Mouse (Mus musculus) c-Kit-positive CD71-negative TER-119-negative erythroid progenitor cells, embryonic 14.5 days (primary cell): ENCODE data around the gene Tle6.

Experiments
- DNase-seq: peaks from one replicate; pipeline ENCODE4 v3.0.0-alpha.2; 2013; ENCODE audit warnings: low read depth

Tle6 gene

GRCm38 (mm10) chr10:81592631-81593030 lies 8.2 kb downstream of the Tle6 start:
- DNase-seq = no peak

GRCm38 (mm10) chr10:81591846-81592245 lies 9.0 kb downstream of the Tle6 start:
- no peak for DNase-seq

DNA sequence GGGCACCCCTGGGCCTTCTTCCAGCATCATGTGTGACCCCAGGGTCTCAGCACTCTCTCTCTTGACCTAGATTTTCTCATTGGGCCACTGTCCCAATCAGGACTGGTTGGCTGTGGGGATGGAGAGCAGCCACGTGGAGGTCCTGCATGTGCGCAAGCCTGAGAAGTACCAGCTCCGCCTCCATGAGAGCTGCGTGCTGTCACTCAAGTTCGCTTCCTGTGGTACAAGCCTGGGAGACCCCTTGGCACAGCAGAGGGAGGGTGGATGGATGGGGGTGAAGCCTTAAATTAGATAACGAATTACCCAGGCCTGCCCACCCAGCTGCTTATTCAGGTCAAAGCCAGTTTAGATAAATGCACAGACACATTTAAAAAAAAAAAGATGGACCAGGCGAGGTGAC lies 12.1 kb downstream of the Tle6 start:
- DNase-seq = no peak

GRCm38 (mm10) chr10:81583347-81583746 lies 17.5 kb downstream of the Tle6 start:
- DNase-seq = no peak

- DNase-seq = no peak
These were observed 20.3 kb downstream of the Tle6 start for GRCm38 (mm10) chr10:81580441-81581070.

DNA sequence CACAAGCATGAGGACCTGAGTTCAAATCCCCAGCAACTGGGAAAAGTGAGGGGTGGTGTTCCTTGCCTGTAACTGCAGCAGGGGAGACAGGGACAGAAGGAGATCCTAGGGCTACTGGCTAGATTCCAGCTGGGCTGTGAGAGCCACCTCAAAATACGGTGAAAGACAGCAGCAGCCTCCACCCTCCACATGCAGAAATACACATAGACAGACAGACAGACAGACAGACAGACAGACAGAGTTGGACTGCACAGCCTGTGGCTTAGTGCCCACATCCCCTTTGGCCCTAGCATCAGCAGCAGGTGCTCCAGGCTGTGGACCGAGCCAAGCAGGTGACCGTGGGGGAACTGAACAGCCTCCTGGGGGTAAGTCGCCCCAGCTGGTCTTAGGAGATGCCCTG lies 20.9 kb downstream of the Tle6 start:
- DNase-seq = no peak

DNA sequence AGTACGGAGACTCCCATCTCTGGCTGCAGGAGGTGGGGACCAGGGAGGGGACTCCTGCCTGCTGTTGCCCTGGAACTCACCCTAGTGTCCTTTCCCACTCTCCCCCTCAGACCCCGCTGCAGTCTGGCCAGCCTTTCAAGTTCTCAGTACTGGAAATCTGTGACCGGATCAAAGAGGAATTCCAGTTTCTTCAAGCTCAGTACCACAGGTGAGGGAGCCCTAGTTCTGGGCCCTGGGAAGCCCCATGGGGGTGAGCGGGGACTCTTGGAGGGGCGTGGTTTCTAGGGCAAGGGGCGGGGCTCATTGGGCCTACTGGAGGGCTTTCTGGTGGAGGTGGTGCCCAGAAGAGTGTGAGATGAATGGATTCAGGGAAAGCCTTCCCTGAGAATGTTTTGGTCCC lies 25.2 kb downstream of the Tle6 start:
- no peak for DNase-seq

- no peak for DNase-seq
These were observed 25.7 kb downstream of the Tle6 start for GRCm38 (mm10) chr10:81575208-81575631.

- DNase-seq = no peak
These were observed 26.5 kb downstream of the Tle6 start, which contains the start of gene Tle2 for GRCm38 (mm10) chr10:81574081-81575056. Tle2 (plus strand) TSS chr10:81574561.

DNA sequence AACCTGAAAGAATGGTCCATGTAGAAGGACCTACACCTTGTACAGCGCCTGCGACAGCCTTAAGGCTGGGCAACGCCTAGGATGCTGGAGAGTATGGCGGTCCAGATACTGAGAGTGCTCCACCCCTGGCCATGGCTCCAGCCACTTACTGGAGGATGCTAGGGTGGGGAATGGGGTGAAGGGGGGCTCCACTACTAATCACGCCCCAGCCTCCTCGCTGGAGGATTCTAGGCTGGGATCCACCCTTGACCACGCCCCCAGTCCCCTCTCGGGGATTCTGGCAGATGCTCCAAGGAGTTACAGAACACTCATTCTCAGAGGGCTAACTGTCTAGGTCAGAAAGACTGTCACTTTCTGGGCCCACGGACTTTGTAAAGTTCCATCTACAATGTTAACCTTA lies 27.9 kb downstream of the Tle6 start:
- DNase-seq = no peak

- DNase-seq = no peak
These were observed 28.7 kb downstream of the Tle6 start for GRCm38 (mm10) chr10:81572133-81572671.

DNA sequence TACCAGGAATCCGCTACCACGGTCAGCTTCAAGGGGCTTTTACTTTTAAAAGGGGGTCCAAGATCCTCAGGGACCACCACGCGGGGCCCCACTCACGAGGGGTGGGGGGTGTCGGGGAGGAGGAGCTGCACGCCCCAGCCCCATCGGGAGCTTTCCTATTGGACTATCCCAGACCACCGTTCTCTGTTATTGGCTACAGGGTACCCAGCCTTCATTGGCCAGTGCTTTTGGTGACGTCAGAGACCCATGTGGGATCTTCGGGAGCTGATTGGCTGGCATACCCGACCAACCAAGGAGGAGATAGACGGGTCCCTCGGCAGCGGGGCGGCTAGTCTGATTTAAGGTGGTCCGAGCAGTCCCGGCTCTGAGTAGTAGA lies 29.4 kb downstream of the Tle6 start:
- DNase-seq = peak; percentile 98

GRCm38 (mm10) chr10:81570831-81571500 lies 29.9 kb downstream of the Tle6 start:
- DNase-seq = peak; percentile 78

DNA sequence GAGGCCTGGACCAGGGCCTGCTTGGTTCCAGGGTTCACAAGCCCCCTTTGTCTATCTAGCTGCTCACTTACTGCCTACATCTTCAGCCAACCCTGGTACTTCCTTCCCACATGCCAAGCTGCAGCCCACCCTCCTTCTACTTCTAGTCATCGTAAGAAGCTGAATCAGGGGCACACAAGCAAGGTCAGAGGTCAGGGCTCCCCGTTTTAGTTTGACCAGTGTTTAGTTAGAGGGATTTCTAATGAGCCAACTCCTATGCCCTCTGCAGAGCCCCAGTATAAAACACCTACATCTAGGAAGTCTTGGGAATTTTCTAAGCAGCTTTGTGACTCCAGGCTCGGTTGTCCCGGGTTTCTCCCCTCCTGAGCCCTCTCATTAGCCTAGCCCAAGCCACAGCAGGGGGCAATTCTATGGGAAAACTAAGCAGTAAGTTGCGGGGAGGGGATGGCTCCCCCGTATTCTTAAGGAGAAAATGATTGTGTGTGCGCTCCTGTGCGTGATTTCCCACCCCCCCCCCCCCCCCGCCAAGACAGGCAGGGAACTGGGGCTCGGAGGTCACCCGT lies 30.6 kb downstream of the Tle6 start:
- DNase-seq = no peak

- no peak for DNase-seq
These were observed 31.2 kb downstream of the Tle6 start for GRCm38 (mm10) chr10:81569507-81570237.

GRCm38 (mm10) chr10:81568381-81569191 lies 32.3 kb downstream of the Tle6 start:
- DNase-seq = no peak

DNA sequence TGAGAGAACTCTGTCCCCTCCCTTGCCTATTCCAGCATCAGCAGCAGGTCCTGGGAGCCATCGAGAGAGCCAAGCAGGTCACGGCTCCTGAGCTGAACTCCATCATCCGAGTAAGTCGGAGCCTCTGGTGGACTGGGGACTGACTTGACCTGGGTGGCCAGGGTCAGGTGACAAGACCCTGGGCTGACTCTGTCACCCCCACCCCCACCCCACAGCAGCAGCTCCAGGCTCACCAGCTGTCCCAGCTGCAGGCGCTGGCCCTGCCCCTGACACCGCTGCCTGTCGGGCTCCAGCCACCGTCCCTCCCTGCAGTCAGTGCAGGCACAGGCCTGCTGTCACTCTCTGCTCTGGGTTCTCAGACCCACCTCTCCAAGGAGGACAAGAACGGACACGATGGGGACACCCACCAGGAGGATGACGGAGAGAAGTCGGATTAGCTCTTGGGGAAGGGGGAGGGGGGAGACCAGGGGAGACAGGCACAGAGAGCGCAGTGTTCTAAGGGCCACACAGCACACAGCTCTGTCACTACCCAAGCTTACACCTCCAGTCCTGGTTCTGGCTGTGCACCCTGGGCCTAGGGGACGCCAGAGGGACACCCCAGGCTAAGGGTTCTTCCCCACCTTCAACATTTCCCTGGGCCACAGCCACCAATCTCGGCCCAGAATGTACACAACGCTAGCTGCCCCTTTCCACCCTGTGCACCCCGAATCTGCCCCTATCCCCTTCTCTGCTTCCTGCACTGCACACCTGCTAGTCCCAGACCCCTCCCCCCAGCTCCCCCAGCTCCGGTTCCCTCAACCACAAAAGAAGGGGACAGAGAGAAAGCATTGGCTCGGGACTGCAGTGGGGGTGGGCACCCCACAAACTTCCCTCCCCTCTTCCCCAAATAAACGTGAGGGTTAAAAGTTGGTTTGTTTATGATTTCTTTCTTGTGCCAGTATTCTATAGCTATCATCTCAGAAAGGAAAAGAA lies 35.3 kb downstream of the Tle6 start:
- no peak for DNase-seq

- DNase-seq = no peak
These were observed 36.1 kb downstream of the Tle6 start for GRCm38 (mm10) chr10:81564734-81565133.

DNA sequence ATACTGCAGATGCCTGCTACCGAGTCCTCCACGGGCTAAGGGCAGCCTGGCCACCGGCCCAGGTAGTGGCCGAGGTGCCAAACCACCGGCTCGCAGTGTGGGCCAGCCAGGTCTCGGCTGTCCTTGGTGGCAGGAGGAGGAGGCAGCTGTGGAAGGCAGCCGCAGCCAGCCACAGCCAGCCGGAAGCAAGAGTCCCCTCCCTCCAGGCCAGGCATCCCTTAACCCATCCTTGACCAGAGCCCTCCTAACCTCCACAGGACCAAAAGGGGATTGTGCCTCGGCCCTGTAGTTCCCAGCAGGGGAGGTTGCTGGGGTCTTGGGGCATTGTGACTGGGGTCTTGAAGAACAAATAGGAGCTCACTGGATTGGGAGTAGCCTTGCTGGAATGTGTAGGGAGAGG lies 36.7 kb downstream of the Tle6 start:
- DNase-seq = no peak
